Mouse (Mus musculus): Measurements from ENCODE around the gene Micu1.

Gene Micu1

DNA sequence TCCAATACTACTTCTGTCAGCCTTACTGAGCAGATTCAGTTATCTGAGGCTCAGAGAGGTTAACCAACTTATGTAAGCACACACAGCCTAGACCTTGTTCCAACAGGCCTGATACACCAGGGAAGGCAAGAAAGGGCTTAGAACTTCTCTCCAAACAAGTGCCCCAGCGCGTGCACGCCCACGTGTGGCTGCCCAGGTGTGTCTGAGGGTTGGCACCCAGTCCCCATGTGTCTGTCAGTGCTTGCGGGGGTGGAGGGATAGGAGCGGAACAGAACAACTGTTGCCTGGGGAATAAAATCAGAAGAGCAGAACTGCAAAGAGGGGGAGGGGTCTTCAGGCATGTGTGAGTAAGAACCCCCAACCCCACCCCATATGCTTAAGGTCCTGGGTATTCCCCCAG lies 208.8 kb downstream of the Micu1 start:
- DNase-seq, result no peak

DNA sequence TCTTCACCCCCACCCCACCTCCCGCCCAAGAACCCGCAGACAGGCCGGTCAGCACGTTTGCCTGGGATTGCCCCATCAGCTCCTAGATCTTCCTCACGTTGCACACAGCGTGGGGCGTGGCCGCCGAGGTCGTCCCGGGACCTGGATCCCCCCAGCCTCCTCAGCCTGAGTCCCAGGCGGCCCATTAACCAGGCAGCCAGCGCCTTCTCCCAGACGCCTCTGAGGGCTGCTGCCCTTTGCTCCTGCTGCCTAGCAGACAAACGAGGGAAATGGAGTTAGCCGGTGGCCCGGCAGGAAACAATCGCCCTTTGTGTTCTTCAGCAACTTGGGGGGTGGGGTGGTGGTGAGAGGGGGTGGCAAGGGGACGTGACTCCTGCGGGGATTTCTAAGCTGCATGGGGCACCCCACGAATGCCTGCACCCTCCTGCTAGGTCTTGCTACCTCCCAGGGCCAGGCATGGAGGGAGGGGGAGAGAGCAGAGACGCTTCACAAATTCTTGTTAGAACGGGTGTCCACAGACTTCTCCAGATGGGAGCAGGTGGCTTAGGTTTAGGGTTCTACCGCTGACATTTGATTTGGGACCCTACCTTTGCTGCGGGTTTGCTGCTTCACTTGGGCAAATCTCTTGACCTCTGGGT lies 209.4 kb downstream of the Micu1 start:
- DNase-seq, result no peak
